Mouse (Mus musculus) liver, postnatal 0 days (tissue): ENCODE data around the gene Letm1. TPM values are rescaled to one million over a fixed set of nuclear protein-coding genes. Genes with fewer than 3 reads are reported as not detected.

Experiments
- ATAC-seq: fragments of 200-750 bp; cut with Nextera tagmentation; 2 replicates; pipeline ENCODE4 v1.8.0; 2017; ENCODE audit warnings: mild to moderate bottlenecking, moderate library complexity
- DNase-seq: peaks from one replicate; pipeline ENCODE4 v3.0.0-alpha.2; 2016
- H3K27ac ChIP-seq: fragments of 300-500 bp; sonication (generic); 2 replicates; pipeline ENCODE4 v1.5.1; 2014; ENCODE audit warnings: antibody characterized with exemption, moderate library complexity, mild to moderate bottlenecking, low read depth
- H3K27me3 ChIP-seq: fragments of 300-500 bp; sonication (generic); 2 replicates; pipeline ENCODE4 v1.6.1; 2014; ENCODE audit warnings: low read length, control low read depth, mixed read lengths; ENCODE audit not compliant: insufficient read depth
- H3K36me3 ChIP-seq: fragments of 300-500 bp; sonication (generic); replicated peaks from 2 replicates; pipeline ENCODE4 v1.6.1; 2014; ENCODE audit warnings: mild to moderate bottlenecking, control low read depth, low read length, moderate library complexity, mixed read lengths; ENCODE audit not compliant: insufficient read depth
- H3K4me1 ChIP-seq: fragments of 300-500 bp; sonication (generic); 2 replicates; pipeline ENCODE4 v1.6.1; 2014; ENCODE audit warnings: antibody characterized with exemption, mild to moderate bottlenecking, control low read depth; ENCODE audit not compliant: insufficient read depth
- H3K4me2 ChIP-seq: fragments of 300-500 bp; sonication (generic); 2 replicates; pipeline ENCODE4 v1.6.1; 2014; ENCODE audit warnings: low read depth, mild to moderate bottlenecking, low read length, moderate library complexity, mixed read lengths
- H3K4me3 ChIP-seq: fragments of 300-500 bp; sonication (generic); 2 replicates; pipeline ENCODE4 v1.5.1; 2014; ENCODE audit warnings: low read depth, low read length
- H3K9ac ChIP-seq: fragments of 300-500 bp; sonication (generic); replicated peaks from 2 replicates; pipeline ENCODE4 v1.6.1; 2014; ENCODE audit warnings: mild to moderate bottlenecking, moderate library complexity
- H3K9me3 ChIP-seq: fragments of 300-500 bp; sonication (generic); 2 replicates; pipeline ENCODE4 v1.6.1; 2016; ENCODE audit warnings: mild to moderate bottlenecking, control low read depth, low read length, mixed read lengths
- CTCF ChIP-seq: sonication (generic); IDR thresholded peaks from 2 replicates; pipeline ENCODE4 v1.5.1; 2016; ENCODE audit warnings: antibody characterized with exemption, low read depth
- EP300 ChIP-seq: IDR thresholded peaks from 2 replicates; pipeline ENCODE4 v1.6.1; 2016; ENCODE audit warnings: antibody characterized with exemption, low read depth, mild to moderate bottlenecking
- WGBS: fragments of 180-500 bp; shearing (Covaris S2); extraction: QIAGEN DNeasy Blood & Tissue Kit; methylation state at CpG from one replicate; pipeline ENCODE4 v1.1.7; 2014; ENCODE audit not compliant: insufficient replicate concordance; 5-methylcytosine and 5-hydroxymethylcytosine counted together
- polyA plus RNA-seq: library from polyadenylated mRNA; unstranded; fragments of >200 nt; fragmentation: Nextera tagmentation; extraction: Ambion mirVana; gene quantifications from 2 replicates; pipeline ENCODE4 v1.2.1, GENCODE M21; 2015

The Letm1 gene
- polyA plus RNA-seq, 1 experiment from 2014 or later, result 20.0 TPM

GRCm38 (mm10) chr5:33718460-33718859 is 64.2 kb downstream of the Letm1 start:
- 70% methylated on average over 5 of the region's 5 CpGs for WGBS
- Histone ChIP-seq H3K27me3 (peaks cover 20% of the 10 kb centered on the region), H3K4me1 (peaks cover 6% of the 10 kb centered on the region; the same call in 1 of the 2 replicates), H3K4me2 (no peak overlapping the region), H3K27ac (no peak overlapping the region), H3K9me3 (no peaks in the 10 kb centered on the region), H3K9ac (no peak overlapping the region), H3K36me3 (no peaks in the 10 kb centered on the region), H3K4me3 (no peak overlapping the region)
- DNase-seq, result no peak
- TF ChIP-seq EP300, result no peak
- TF ChIP-seq CTCF, result no peak
- ATAC-seq, result no peak

DNA sequence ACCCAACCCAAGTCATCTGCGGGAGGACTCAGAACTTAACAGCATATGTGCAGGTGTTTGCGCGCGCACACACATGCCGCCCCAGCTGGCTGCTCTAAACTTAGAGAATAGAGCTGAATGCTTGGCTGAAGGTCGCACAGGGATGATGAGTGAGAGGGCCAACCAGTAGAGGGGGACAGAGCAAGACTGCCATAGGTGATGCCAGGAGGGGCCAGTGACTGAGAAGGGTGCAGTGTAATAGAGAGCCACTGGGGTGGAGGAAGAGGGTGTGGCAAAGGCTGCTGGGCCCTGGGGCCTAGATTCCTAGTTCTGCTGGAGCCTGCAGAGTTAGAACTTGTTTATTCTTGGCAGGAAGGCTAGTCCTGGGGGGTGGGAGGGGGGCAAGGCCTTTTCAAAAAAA is 66.2 kb downstream of the Letm1 start:
- no peaks in the 10 kb centered on the region for H3K9me3 ChIP-seq
- no peak for ATAC-seq
- no peak for DNase-seq
- no peak overlapping the region for H3K4me3 ChIP-seq
- no peaks in the 10 kb centered on the region for H3K36me3 ChIP-seq
- H3K27ac ChIP-seq, result no peak overlapping the region
- H3K27me3 ChIP-seq, result peaks cover 2% of the 10 kb centered on the region; the same call in 1 of the 2 replicates
- H3K9ac ChIP-seq, result no peak overlapping the region
- no peak overlapping the region for H3K4me2 ChIP-seq
- no peaks in the 10 kb centered on the region for H3K4me1 ChIP-seq
- TF ChIP-seq EP300 (no peak), CTCF (peak; percentile 31; the same call in 1 of the 2 replicates)
- 78% methylated on average over 6 of the region's 6 CpGs for WGBS

- Histone ChIP-seq H3K27ac (no peak overlapping the region), H3K9me3 (no peaks in the 10 kb centered on the region), H3K27me3 (no peaks in the 10 kb centered on the region), H3K4me2 (no peak overlapping the region), H3K9ac (no peak overlapping the region), H3K36me3 (no peaks in the 10 kb centered on the region), H3K4me1 (no peaks in the 10 kb centered on the region), H3K4me3 (no peak overlapping the region)
- no peak for DNase-seq
- 58% methylated on average over 2 of the region's 2 CpGs for WGBS
- ATAC-seq, result no peak
- TF ChIP-seq CTCF (no peak), EP300 (no peak)
Measured at GRCm38 (mm10) chr5:33715182-33715581, 67.4 kb downstream of the Letm1 start.

GRCm38 (mm10) chr5:33712550-33712949 is 70.1 kb downstream of the Letm1 start:
- Histone ChIP-seq H3K9me3 (no peaks in the 10 kb centered on the region), H3K9ac (no peak overlapping the region), H3K4me1 (no peaks in the 10 kb centered on the region), H3K4me2 (no peak overlapping the region), H3K27me3 (no peaks in the 10 kb centered on the region), H3K27ac (no peak overlapping the region), H3K4me3 (no peak overlapping the region), H3K36me3 (no peaks in the 10 kb centered on the region)
- TF ChIP-seq CTCF, result no peak
- TF ChIP-seq EP300, result no peak
- DNase-seq (no peak), ATAC-seq (no peak)
- 72% methylated on average over 2 of the region's 2 CpGs for WGBS

DNA sequence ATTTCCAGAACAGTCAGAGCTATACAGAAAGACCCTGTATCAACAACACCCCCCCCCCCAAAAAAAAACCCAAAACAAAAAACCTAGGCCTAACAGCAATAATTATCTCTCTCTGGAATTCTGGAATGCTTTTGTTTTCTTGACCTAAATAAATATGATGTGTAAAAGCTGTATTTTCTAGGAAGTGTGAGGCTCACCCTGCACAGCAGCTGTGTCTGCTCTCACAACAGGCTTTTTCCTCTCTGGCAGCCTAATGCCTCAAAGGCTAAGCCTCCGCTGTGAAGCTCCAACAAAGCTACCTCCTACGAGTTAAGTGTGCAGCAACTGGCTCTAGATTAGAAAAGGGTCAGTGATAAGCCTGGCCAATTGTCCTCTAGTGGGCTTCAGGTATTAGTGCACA is 73.6 kb downstream of the Letm1 start:
- Histone ChIP-seq H3K9ac (no peak overlapping the region), H3K4me3 (no peak overlapping the region), H3K27ac (no peak overlapping the region), H3K9me3 (no peaks in the 10 kb centered on the region), H3K4me2 (no peak overlapping the region), H3K4me1 (peaks cover 12% of the 10 kb centered on the region), H3K27me3 (no peaks in the 10 kb centered on the region), H3K36me3 (no peaks in the 10 kb centered on the region)
- no peak for ATAC-seq
- WGBS, result 71% methylated on average over 2 of the region's 2 CpGs
- DNase-seq, result no peak
- TF ChIP-seq CTCF (no peak), EP300 (no peak)

DNA sequence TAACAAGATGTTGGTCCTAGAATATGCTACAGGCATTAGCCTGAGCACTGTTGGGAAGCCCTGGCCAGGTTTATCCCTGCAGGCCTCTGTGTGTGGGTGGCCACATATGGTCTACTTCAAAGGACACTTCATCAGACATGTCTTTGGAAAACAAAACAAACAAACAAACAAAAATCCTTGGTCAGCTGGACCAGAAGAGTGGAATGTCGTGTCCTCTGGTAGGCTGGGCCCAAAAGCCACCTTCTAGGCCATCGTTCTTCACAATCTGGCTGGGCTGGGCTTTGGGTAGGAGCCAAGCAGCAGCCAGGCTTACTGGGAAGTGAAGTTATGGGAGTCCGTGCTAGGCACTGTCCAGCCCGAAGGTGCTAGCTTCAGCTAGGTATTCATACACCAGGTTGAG is 75.5 kb downstream of the Letm1 start:
- Histone ChIP-seq H3K4me3 (no peak overlapping the region), H3K4me1 (peaks cover 15% of the 10 kb centered on the region), H3K27ac (no peak overlapping the region), H3K9me3 (no peaks in the 10 kb centered on the region), H3K9ac (no peak overlapping the region), H3K27me3 (no peaks in the 10 kb centered on the region), H3K36me3 (no peaks in the 10 kb centered on the region), H3K4me2 (no peak overlapping the region)
- TF ChIP-seq EP300 (no peak), CTCF (no peak)
- DNase-seq (no peak), ATAC-seq (no peak)
- WGBS, result 59% methylated on average over 4 of the region's 4 CpGs

DNA sequence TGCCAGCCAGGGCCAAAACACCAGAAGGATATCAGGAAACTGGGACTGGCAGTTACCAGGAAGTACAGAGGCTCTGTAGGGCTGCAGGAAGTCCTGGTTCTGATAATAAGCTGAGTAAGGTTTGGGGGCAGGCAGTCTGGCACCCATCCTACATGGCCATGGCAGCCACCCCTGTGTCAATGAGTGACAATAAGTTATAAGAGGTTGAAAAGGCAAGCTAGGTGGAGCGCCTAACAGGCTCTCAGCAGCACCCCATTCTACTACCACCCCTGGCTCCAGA is 76.3 kb downstream of the Letm1 start:
- DNase-seq (no peak), ATAC-seq (0 out of 2 replicates have a peak, but pooled peaks have one; percentile 13)
- TF ChIP-seq EP300 (no peak), CTCF (no peak)
- no peak overlapping the region for H3K9ac ChIP-seq
- 68% methylated on average over 1 of the region's 1 CpGs for whole genome bisulfite sequencing
- H3K4me2 ChIP-seq, result no peak overlapping the region
- H3K4me3 ChIP-seq, result no peak overlapping the region
- H3K27me3 ChIP-seq, result no peaks in the 10 kb centered on the region
- H3K36me3 ChIP-seq, result no peaks in the 10 kb centered on the region
- H3K9me3 ChIP-seq, result no peaks in the 10 kb centered on the region
- peaks cover 15% of the 10 kb centered on the region for H3K4me1 ChIP-seq
- no peak overlapping the region for H3K27ac ChIP-seq
